Mouse (Mus musculus): ENCODE measurements around the gene Sell.
A peak's percentile ranks its signal among the peaks of the same experiment; 100 is the strongest.
"Not testable (repeated sequence)": the region's sequence is repeated elsewhere in the genome, so short reads cannot be mapped to it uniquely, and the experiment has no call there.

Sell gene

GRCm38 (mm10) chr1:164061925-164062324 is at the start of gene Sell:
TSS of gene Sell (plus strand) at chr1:164061982.
- no peak for DNase-seq (ENCODE audit: low spot score)

- no peak for DNase-seq (ENCODE audit: low spot score)
Observed at GRCm38 (mm10) chr1:164014616-164015015, 47.2 kb upstream of the Sell start.

GRCm38 (mm10) chr1:164018221-164018896 is 43.4 kb upstream of the Sell start:
- DNase-seq (ENCODE audit: low spot score): no peak

GRCm38 (mm10) chr1:164019789-164020188 is 42.0 kb upstream of the Sell start:
- no peak for DNase-seq (ENCODE audit: low spot score)

- DNase-seq (ENCODE audit: low spot score): not testable (repeated sequence)
Observed at GRCm38 (mm10) chr1:164020746-164021145, 41.0 kb upstream of the Sell start.

- not testable (repeated sequence) for DNase-seq (ENCODE audit: low spot score)
Observed at GRCm38 (mm10) chr1:164022106-164022505, 39.7 kb upstream of the Sell start.

- DNase-seq (ENCODE audit: low spot score): no peak
Observed at GRCm38 (mm10) chr1:164025685-164026084, 36.1 kb upstream of the Sell start.

- peak; percentile 45 for DNase-seq (ENCODE audit: low spot score)
Observed at GRCm38 (mm10) chr1:164027416-164027815, 34.4 kb upstream of the Sell start.

- DNase-seq (ENCODE audit: low spot score): no peak
Observed at GRCm38 (mm10) chr1:164040385-164041135, 21.2 kb upstream of the Sell start.

- no peak for DNase-seq (ENCODE audit: low spot score)
Observed at GRCm38 (mm10) chr1:164043549-164043948, 18.2 kb upstream of the Sell start.

- no peak for DNase-seq (ENCODE audit: low spot score)
Observed at GRCm38 (mm10) chr1:164047934-164048333, 13.8 kb upstream of the Sell start, which contains the start of gene Sele. TSS of gene Sele (plus strand) at chr1:164048234.

GRCm38 (mm10) chr1:164053561-164053960 is 8.2 kb upstream of the Sell start:
- no peak for DNase-seq (ENCODE audit: low spot score)

- DNase-seq (ENCODE audit: low spot score): no peak
Observed at GRCm38 (mm10) chr1:164054800-164055199, 7.0 kb upstream of the Sell start.

- DNase-seq (ENCODE audit: low spot score): no peak
Observed at GRCm38 (mm10) chr1:164060071-164060470, 1.7 kb upstream of the Sell start.

- DNase-seq (ENCODE audit: low spot score): peak; percentile 14
Observed at GRCm38 (mm10) chr1:164061278-164061677, 504 bp upstream of the Sell start.

GRCm38 (mm10) chr1:164062856-164063255 is 1.1 kb downstream of the Sell start:
- DNase-seq (ENCODE audit: low spot score): no peak

GRCm38 (mm10) chr1:164063745-164064144 is 2.0 kb downstream of the Sell start:
- DNase-seq (ENCODE audit: low spot score): no peak

- no peak for DNase-seq (ENCODE audit: low spot score)
Observed at GRCm38 (mm10) chr1:164069261-164069660, 7.5 kb downstream of the Sell start.

- no peak for DNase-seq (ENCODE audit: low spot score)
Observed at GRCm38 (mm10) chr1:164070461-164070860, 8.7 kb downstream of the Sell start.

GRCm38 (mm10) chr1:164071111-164071510 is 9.3 kb downstream of the Sell start:
- no peak for DNase-seq (ENCODE audit: low spot score)

GRCm38 (mm10) chr1:164072001-164072400 is 10.2 kb downstream of the Sell start:
- no peak for DNase-seq (ENCODE audit: low spot score)

- no peak for DNase-seq (ENCODE audit: low spot score)
Observed at GRCm38 (mm10) chr1:164073091-164073490, 11.3 kb downstream of the Sell start.

- DNase-seq (ENCODE audit: low spot score): no peak
Observed at GRCm38 (mm10) chr1:164073803-164074202, 12.0 kb downstream of the Sell start.

Measured in retina, embryonic 14.5 days (tissue).